Mouse (Mus musculus): Measurements from ENCODE around the gene Ppp1r12a. TPM values are rescaled to one million over a fixed set of nuclear protein-coding genes. Genes with fewer than 3 reads are reported as not detected.

The Ppp1r12a gene
- 100 to 1,000 TPM; 134 to 136 TPM for total RNA-seq (2021)

GRCm38 (mm10) chr10:108161261-108162256 lies at the start of gene Ppp1r12a:
Ppp1r12a (plus strand) TSS chr10:108162193.
- peak; percentile 94 to 95 for DNase-seq

GRCm38 (mm10) chr10:108113361-108114237 lies 48.4 kb upstream of the Ppp1r12a start:
- no peak for DNase-seq

- DNase-seq = no peak
These were observed 43.5 kb upstream of the Ppp1r12a start for GRCm38 (mm10) chr10:108118200-108119163.

GRCm38 (mm10) chr10:108119416-108119815 lies 42.6 kb upstream of the Ppp1r12a start:
- DNase-seq = no peak

GRCm38 (mm10) chr10:108124934-108125599 lies 36.9 kb upstream of the Ppp1r12a start:
- DNase-seq = no peak

GRCm38 (mm10) chr10:108129167-108129566 lies 32.8 kb upstream of the Ppp1r12a start:
- no peak for DNase-seq

GRCm38 (mm10) chr10:108131858-108132257 lies 30.1 kb upstream of the Ppp1r12a start:
- no peak for DNase-seq

GRCm38 (mm10) chr10:108133253-108133652 lies 28.7 kb upstream of the Ppp1r12a start:
- no peak for DNase-seq

GRCm38 (mm10) chr10:108133745-108134144 lies 28.2 kb upstream of the Ppp1r12a start:
- DNase-seq = no peak

- DNase-seq = no peak
These were observed 23.6 kb upstream of the Ppp1r12a start for GRCm38 (mm10) chr10:108138347-108138746.

GRCm38 (mm10) chr10:108139788-108140187 lies 22.2 kb upstream of the Ppp1r12a start:
- DNase-seq = no peak

- DNase-seq = no peak
These were observed 21.3 kb upstream of the Ppp1r12a start for GRCm38 (mm10) chr10:108140742-108141141.

- no peak for DNase-seq
These were observed 17.9 kb upstream of the Ppp1r12a start for GRCm38 (mm10) chr10:108143991-108144525.

GRCm38 (mm10) chr10:108145701-108146100 lies 16.3 kb upstream of the Ppp1r12a start:
- DNase-seq = no peak

- DNase-seq = no peak
These were observed 15.0 kb upstream of the Ppp1r12a start for GRCm38 (mm10) chr10:108147031-108147430.

- no peak for DNase-seq
These were observed 8.7 kb upstream of the Ppp1r12a start for GRCm38 (mm10) chr10:108153301-108153700.

GRCm38 (mm10) chr10:108155042-108155686 lies 6.8 kb upstream of the Ppp1r12a start:
- no peak for DNase-seq

GRCm38 (mm10) chr10:108155687-108156067 lies 6.3 kb upstream of the Ppp1r12a start:
- DNase-seq = no peak

- no peak for DNase-seq
These were observed 5.9 kb upstream of the Ppp1r12a start for GRCm38 (mm10) chr10:108156128-108156527.

GRCm38 (mm10) chr10:108159002-108159401 lies 3.0 kb upstream of the Ppp1r12a start:
- no peak for DNase-seq

Data from layer of hippocampus, postnatal 36 days (tissue).